Comparison of ENCODE assay signal across 1 mouse cellular context in the genomic region with DNA sequence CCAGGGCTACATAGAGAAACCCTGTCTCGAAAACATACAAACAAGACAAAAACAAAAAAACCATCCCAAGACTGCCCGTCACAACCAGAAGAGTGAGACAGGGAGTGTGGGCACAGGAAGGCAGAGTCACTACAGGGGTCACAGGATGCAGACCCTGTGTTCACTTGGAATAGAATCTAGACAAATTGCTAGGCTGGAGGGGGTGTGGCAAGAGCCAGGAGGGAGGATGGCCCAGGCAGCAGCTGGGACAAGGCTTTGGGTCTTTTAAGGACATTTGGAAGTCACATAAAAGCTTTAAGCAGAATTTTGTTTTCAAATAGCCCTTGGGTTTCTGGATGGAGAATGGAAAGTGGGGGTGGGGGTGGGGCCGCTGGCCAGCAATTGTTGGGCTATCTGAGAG.
TF ChIP-seq lines count a peak whose summit lies in the region.

No protein-coding gene starts in this region.

TF ChIP-seq in myocyte, 11 proteins besides CTCF, POLR2A, EP300 and RAD21:
- no peak for TF ChIP-seq TCF3 (IDR thresholded peaks at IDR 0.05; ENCODE audit: insufficient read length, low read depth)
